Mouse (Mus musculus) urinary bladder, postnatal 14 days (tissue): ENCODE data around the gene Hlcs.

Source experiments
- DNase-seq: peaks from one replicate; pipeline ENCODE4 v3.0.0; 2021; ENCODE audit warnings: low spot score

Hlcs gene

GRCm38 (mm10) chr16:94094251-94095108 is 218.9 kb downstream of the Hlcs start:
- DNase-seq, result no peak

GRCm38 (mm10) chr16:94093151-94093863 is 220.1 kb downstream of the Hlcs start:
- no peak for DNase-seq

GRCm38 (mm10) chr16:94092511-94093150 is 220.7 kb downstream of the Hlcs start:
- no peak for DNase-seq

GRCm38 (mm10) chr16:94088819-94089692 is 224.3 kb downstream of the Hlcs start:
- DNase-seq, result no peak

GRCm38 (mm10) chr16:94088226-94088748 is 225.1 kb downstream of the Hlcs start:
- no peak for DNase-seq

GRCm38 (mm10) chr16:94087570-94088225 is 225.7 kb downstream of the Hlcs start:
- DNase-seq, result no peak

- no peak for DNase-seq
These were observed 226.4 kb downstream of the Hlcs start for GRCm38 (mm10) chr16:94086701-94087569.

- DNase-seq, result no peak
These were observed 227.6 kb downstream of the Hlcs start for GRCm38 (mm10) chr16:94085603-94086285.

GRCm38 (mm10) chr16:94084711-94085602 is 228.4 kb downstream of the Hlcs start, which contains the start of gene Sim2:
TSS of gene Sim2 (plus strand) at chr16:94084931.
- DNase-seq, result peak; percentile 51

GRCm38 (mm10) chr16:94083848-94084525 is 229.4 kb downstream of the Hlcs start:
- DNase-seq, result no peak

- DNase-seq, result no peak
These were observed 230.2 kb downstream of the Hlcs start for GRCm38 (mm10) chr16:94082960-94083847.

GRCm38 (mm10) chr16:94081996-94082708 is 231.2 kb downstream of the Hlcs start:
- no peak for DNase-seq

GRCm38 (mm10) chr16:94081596-94081995 is 231.8 kb downstream of the Hlcs start:
- no peak for DNase-seq

- DNase-seq, result no peak
These were observed 233.4 kb downstream of the Hlcs start for GRCm38 (mm10) chr16:94079856-94080555.
